Mouse (Mus musculus): Measurements from ENCODE around the gene Ephb1.

Ephb1 gene

GRCm38 (mm10) chr9:102033231-102033630 lies 321.3 kb downstream of the Ephb1 start:
- no peak for DNase-seq

DNA sequence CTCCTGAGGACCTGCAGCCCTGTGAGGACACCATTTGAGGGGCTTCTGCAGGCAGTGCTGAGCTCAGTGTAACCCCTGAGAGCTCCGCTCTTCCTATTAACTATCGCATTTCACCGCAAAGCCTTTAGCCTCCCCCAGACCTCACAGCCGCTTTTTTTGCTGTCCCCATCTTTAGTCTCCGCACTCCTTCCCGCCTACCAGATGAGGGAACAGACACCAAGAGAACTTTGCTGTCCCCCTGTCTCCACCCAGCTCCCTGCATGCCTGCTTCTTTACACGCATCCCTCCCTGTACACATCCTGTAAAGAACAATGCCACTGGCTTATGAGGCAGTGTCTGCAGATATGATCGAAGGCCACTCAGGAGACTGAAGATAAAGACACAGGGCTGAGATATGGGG lies 322.1 kb downstream of the Ephb1 start:
- no peak for DNase-seq

DNA sequence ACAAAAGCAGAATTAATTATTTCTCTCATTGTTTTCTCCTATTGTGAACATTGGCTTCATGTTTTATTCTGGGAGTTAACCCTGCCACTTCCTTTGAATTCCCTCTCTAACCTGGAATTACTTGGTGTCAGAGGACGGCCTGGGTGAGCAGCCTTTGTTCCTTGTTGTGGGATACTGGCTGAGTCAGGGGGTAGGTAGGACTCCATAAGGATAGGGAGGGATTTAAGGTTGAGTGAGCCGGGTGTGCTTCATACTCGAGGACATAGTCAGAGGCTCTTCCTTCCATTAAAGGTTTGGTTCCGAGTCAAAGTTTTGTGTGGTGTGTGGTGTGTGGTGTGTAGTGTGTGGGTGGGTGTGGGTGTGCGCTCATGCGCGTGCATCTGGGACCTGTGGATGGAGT lies 324.8 kb downstream of the Ephb1 start:
- DNase-seq, result no peak

DNA sequence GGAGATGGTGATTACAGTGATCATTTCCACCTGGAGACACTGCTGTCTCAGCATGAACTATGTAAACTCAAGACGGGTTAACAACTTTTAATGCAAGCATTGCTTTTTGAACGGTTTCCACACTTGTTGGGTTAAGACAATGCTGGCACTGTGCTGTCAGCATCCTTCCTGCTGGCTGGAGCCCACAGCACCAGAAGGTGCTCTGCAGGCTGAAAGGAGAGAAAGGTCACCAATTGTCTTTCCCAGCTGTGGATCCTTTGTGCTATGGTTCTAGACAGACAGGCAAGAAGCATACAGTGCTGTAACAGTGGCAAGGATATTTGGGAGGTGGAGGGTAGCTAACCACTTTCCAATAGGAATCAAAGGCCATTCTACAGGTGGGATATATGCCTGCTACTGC lies 328.4 kb downstream of the Ephb1 start:
- DNase-seq, result no peak

DNA sequence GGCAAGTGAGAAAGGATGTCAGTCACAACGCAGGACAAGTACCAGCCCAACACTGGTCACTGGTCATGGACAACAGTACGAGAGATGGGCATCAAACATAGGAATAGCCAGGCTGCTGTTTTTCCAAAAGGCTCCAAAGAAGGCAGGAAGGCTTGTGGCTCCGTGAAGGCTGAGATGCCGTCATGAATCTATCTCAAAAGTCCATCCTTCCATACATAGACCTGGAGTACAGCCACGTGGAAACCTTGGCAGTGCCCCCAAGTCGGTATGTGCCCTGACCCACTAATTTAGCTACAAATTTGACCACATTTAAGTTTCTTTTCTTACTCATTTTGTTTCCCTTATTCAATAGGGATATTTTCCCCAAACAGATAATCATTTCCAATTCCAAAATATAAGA lies 329.4 kb downstream of the Ephb1 start:
- no peak for DNase-seq

DNA sequence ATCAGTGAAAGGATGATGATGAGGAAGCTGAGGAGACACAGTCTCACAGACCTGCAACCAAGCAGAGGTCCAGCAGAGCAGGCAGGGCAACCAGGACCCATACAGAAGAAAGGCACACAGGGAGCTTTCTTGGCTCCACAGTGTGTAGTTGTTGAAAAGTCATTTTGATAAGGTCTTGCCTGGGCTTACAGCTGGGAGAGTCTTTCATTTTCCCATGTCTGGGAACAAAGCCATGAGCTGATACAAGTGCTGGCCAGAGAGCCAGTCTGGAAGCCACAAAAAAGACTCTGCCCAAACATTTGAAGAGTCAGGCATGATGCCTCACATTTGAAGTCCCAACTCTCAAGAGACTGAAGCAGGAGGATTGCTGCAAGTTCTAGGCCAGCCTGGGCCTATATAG lies 339.0 kb downstream of the Ephb1 start:
- no peak for DNase-seq

DNA sequence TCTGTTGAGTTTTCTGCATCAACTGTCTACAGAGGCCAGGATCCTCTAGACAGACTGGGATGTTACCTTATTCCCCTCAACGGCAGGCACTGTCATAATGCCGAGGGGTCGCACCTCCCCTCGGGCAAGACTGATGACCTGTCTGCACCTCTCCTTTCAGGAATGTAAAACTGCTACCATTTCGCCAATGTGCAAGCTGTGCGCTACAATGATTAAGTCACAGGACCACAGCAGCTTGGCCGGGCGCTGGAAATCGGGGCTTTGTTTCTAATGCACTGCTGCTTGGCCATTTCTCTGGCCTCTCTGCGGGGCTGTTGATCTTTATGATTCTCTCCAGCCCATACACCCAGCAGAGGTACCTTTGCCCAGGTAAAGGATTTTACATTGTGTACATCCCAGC lies 346.8 kb downstream of the Ephb1 start:
- no peak for DNase-seq

GRCm38 (mm10) chr9:102006539-102006938 lies 348.0 kb downstream of the Ephb1 start:
- DNase-seq, result peak; percentile 2 to 62

- DNase-seq, result no peak
These were observed 351.6 kb downstream of the Ephb1 start for GRCm38 (mm10) chr9:102002920-102003319.

DNA sequence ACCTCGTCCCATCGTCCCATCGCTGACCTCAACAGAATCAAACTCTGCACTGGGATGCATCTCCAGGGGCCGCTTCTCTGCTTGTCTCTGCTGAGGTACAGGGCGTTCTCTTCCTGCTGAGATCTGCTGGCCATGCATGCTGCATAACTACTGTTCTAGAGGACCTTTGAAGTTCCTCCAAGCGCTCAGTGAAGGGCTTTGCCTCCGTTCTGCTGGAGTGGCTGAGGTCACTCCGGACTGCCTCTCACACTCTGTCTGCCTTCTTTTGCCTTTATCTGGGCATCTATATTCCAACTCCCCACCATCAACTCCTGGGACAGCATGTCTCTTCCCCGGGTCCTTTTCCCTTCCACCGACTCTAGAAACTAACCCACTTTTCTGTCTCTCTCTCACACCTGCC lies 352.3 kb downstream of the Ephb1 start:
- no peak for DNase-seq

GRCm38 (mm10) chr9:102001633-102002165 lies 352.8 kb downstream of the Ephb1 start:
- DNase-seq, result no peak

GRCm38 (mm10) chr9:101999690-102000089 lies 354.8 kb downstream of the Ephb1 start:
- no peak for DNase-seq

- no peak for DNase-seq
These were observed 357.6 kb downstream of the Ephb1 start for GRCm38 (mm10) chr9:101996771-101997500.

DNA sequence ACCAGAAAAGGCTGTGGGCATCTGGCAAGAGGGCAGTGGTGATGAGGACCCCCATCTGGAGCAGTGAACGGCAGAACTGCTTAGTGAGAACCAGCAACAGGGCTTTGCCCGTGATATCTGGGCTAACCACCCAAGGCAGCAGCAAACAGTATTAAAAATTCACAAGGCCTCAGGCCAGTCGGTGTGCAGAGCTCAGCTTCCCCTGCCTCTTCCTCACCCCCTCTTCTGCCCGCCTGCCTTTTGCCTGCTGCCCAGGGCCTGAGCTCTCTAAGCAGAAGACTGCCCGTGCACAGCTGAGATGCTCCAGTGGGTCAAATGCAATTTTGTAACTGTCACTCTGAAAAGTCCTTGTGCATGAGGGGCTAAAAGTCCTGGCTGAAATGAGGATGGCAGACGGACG lies 358.3 kb downstream of the Ephb1 start:
- DNase-seq, result no peak

- no peak for DNase-seq
These were observed 358.9 kb downstream of the Ephb1 start for GRCm38 (mm10) chr9:101995423-101996156.

- no peak for DNase-seq
These were observed 360.4 kb downstream of the Ephb1 start for GRCm38 (mm10) chr9:101994086-101994485.

DNA sequence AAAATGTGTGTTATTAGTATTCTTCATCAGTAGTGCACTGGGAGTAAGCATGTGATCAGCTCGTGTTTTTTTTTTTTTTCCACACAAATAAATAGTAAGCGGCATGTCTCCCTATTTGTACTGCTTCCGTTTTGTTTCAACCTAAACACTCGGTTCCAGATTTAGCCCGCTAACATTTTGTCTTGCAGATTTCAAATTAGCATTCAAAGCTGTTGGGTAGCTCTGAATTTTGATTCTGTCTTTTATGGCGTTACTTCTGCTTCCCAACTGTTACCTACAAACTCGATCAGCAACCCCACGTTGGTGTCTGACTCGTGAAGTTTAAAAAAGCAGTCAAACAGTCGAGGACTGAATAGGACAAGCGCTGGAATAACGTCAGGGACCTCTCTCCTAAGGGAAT lies 363.7 kb downstream of the Ephb1 start:
- DNase-seq, result no peak

DNA sequence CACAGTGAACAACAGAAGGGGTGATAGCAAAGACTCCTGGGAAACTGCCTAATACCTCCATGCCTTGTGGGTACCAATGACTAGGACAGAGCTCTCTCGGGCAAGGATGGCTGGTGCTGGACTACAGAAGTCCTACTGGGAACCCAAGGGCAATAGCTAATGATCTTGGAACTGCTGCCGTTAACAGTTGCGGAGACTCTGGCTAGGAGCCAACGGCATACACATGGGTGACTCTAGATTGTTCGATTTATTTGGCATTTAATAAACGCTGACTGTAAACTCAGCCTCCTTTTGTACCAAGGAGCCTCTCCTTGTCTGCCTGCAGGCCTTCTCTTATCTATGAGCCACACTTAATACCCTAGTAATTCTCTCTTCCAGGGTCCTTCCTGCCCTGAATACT lies 364.5 kb downstream of the Ephb1 start:
- no peak for DNase-seq

DNA sequence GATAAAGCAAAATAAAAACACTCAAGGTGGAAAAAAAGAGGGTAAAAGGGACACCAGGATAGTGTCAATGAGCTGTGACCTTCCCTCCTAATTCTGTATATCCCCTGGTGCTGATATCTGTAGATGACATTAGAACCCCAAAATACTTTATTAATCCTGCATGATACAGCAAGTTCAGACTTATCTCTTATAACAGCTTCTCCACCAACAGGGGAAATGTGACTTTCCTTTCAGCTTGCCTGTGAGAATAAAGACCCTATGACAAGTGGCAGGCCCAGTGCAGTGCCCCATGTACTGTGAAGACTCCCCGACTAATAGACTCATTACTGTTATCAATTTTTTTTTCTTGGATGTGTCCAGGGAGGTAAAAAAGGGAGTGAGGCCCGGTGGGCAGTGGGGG lies 367.6 kb downstream of the Ephb1 start:
- DNase-seq, result no peak

DNA sequence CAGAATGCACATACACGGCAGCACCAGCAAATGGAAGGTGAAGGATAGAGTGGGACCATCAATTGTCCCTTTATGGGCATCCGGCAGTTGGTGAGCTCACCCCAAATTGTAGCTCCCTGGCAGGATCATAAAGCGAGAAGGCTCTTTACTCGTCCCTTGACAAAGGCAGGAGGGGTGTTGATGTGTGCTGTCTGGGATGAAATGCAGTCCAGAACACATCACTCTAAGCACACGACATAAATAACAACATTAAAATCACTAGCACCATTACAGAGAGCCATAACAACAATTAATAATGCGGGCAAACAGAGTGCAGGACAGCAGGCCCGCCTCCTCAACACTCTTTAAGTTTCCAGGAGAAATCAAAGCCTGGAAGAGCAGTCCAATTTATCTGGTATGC lies 372.1 kb downstream of the Ephb1 start:
- DNase-seq, result no peak

DNA sequence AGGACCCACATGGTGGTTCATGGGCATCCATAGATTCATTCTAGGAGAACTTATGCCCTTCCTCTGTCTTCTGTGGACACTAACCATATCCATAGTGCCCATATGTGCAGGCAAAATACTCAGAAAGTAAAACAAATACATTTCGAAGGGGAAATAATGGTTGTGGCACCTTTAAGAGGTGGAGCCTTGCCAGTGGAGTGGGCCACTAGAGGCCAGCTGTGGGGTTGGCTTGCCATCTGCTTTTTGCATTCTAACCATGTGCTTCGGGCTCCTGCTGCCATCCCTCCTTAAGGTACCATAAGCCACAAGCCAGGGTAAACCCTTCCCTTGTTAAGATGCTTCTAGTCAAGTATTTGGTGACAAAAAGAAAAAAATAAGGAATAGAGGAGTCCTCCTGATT lies 373.3 kb downstream of the Ephb1 start:
- DNase-seq, result no peak

- DNase-seq, result no peak
These were observed 377.5 kb downstream of the Ephb1 start for GRCm38 (mm10) chr9:101976884-101977465.

DNA sequence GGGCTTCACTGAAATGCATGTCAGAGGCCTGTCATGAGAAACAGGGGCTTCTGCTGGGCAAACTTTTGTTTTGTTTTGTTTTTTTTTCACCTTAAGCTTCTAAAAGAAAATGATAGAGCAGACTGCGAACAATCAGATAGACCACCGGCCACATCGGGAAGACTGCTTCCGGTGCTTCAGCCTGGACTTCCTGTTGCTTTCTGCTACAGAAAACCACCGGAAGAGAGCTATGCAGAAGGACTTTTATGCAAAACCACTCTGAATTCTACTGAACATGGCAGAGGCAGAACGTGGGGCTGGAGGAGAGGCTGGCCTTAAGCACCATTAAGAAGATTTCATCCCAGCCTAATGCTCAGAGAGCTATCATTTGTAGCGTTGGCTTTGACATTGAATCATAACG lies 382.2 kb downstream of the Ephb1 start:
- DNase-seq, result no peak

DNA sequence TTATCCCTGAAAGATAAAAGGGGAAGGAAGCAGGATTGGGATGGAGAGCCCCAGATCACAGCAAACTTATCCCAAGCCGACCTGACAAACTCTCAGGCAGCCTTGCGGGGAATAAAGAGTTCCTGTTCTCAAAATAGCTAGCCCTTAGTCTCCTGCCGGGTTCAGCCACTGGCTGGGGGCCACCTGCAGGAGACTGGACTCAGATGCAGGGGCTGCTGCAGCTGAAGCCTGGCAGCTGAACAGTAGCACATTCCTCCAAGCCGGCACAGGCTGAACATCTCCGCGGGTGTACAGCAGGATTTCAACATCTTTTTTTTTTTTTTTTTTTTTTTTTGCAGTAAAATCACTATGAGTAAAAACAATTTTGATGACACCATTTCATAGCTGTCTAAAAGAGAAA lies 382.7 kb downstream of the Ephb1 start:
- no peak for DNase-seq

Measured in kidney, postnatal 36 days (tissue).